Mouse (Mus musculus): ENCODE measurements at regions not wholly inside any gene's neighbourhood (a gene's known extent, or its start where the extent isn't known, plus 50 kb on each side); places are given as distances from the start of the nearest gene placed in this dataset.
"Not testable (repeated sequence)": the region's sequence is repeated elsewhere in the genome, so short reads cannot be mapped to it uniquely, and the experiment has no call there.

GRCm38 (mm10) chr14:53081024-53081711 lies 585.6 kb upstream of the Olfr1507 start:
- not testable (repeated sequence) for H3K4me2 ChIP-seq; H3K4me1 ChIP-seq (replicated peaks); H3K27ac ChIP-seq; H3K27me3 ChIP-seq; H3K4me3 ChIP-seq (replicated peaks); H3K9ac ChIP-seq (replicated peaks); H3K36me3 ChIP-seq; ATAC-seq (ENCODE audit: insufficient number of reproducible peaks, insufficient read depth, low FRiP score, low TSS enrichment, low read depth); H3K9me3 ChIP-seq
- no CpG with 5 or more reads among the region's 2 CpGs for WGBS

DNA sequence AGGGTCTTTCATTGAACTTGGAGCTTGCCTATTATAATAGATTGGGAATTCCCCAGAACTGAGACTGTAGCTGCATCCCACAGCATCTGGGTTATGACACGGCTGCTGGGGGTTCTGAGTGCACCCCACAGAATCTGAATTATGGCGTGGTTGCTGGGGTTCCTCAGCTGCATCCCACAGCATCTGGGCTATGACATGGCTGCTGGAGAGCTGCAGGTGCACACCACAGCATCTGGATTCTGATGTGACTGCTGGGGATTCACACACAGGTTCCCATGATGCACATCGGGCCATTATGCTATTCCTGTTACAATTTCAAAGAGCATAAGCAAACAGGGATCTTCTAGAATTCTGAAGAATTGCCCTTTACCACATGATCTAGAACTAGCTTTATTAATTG lies 585.0 kb upstream of the Olfr1507 start:
- not testable (repeated sequence) for H3K4me3 ChIP-seq (replicated peaks); ATAC-seq (ENCODE audit: insufficient number of reproducible peaks, insufficient read depth, low FRiP score, low TSS enrichment, low read depth); H3K27ac ChIP-seq; H3K36me3 ChIP-seq; H3K27me3 ChIP-seq; H3K9me3 ChIP-seq; H3K4me1 ChIP-seq (replicated peaks); H3K9ac ChIP-seq (replicated peaks); H3K4me2 ChIP-seq
- WGBS, result 68% methylated on average over 3 of the region's 3 CpGs

DNA sequence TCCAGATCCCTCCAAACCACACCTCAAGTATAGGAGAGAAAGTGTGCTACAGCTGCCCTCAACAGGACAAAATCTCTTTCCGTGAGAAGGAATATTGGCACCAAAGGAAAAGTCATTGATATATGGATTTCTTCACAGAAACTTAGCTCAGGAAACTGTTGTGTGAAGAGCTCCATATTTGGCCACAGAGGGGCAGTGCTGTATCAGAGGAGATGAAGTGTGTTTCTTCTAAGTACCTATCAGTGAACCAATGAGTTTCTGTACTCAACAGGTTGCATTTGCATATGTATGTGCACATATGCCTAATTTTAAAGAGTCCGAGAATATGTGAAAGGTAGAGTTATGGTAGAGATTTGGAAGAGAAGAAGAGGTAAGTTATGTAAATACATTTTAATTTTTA lies 580.4 kb upstream of the Olfr1507 start:
- H3K4me3 ChIP-seq (replicated peaks); ATAC-seq (ENCODE audit: insufficient number of reproducible peaks, insufficient read depth, low FRiP score, low TSS enrichment, low read depth); H3K9me3 ChIP-seq; H3K27me3 ChIP-seq; H3K4me1 ChIP-seq (replicated peaks); H3K4me2 ChIP-seq; H3K9ac ChIP-seq (replicated peaks); H3K27ac ChIP-seq; H3K36me3 ChIP-seq: not testable (repeated sequence)
- WGBS, result 90% methylated on average over 2 of the region's 2 CpGs

GRCm38 (mm10) chr14:53073126-53073525 lies 577.6 kb upstream of the Olfr1507 start:
- not testable (repeated sequence) for H3K27ac ChIP-seq; H3K9ac ChIP-seq (replicated peaks); H3K4me2 ChIP-seq; H3K9me3 ChIP-seq; H3K4me3 ChIP-seq (replicated peaks); H3K4me1 ChIP-seq (replicated peaks); H3K36me3 ChIP-seq; H3K27me3 ChIP-seq; ATAC-seq (ENCODE audit: insufficient number of reproducible peaks, insufficient read depth, low FRiP score, low TSS enrichment, low read depth)
- 81% methylated on average over 5 of the region's 6 CpGs for WGBS

DNA sequence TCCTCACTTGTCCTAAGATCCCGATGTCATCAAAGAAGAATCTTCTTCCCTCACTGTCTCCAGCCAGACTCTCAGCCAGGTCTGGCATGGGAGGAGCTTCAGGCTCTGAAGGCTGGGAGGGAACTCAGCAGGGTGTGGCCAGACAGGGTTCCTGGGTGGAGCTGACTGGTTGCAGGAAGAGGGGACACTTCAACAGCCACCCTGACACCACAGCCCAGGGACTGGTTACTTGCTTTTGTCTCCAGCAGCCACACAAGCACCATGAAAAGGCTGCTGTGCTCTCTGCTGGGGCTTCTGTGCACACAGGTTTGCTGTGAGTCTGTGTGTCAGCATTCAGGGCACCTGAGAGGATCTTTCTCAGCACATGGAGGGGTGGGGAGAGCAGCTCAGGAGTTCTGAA lies 577.0 kb upstream of the Olfr1507 start:
- WGBS, result no CpG with 5 or more reads among the region's 1 CpGs
- not testable (repeated sequence) for H3K27ac ChIP-seq; H3K4me2 ChIP-seq; ATAC-seq (ENCODE audit: insufficient number of reproducible peaks, insufficient read depth, low FRiP score, low TSS enrichment, low read depth); H3K36me3 ChIP-seq; H3K27me3 ChIP-seq; H3K4me3 ChIP-seq (replicated peaks); H3K9me3 ChIP-seq; H3K9ac ChIP-seq (replicated peaks); H3K4me1 ChIP-seq (replicated peaks)

DNA sequence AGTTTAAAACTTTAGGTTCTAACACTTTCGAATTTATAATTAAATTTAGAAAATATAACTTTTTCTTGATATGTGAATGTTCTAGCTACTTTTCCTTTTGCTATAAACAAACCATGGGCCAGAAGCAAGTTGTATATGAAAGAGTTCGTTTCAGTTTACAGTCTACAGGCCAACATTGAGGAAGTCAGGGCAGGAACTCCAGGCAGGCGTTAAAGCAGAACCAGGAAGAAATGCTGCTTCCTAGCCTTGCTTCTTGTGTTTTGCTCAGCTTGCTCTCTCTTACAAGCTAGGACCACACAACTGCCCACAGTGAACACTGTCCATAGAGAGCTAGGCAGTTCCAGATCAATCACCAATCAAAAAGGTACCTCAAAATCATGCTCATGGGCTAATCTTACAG lies 558.9 kb upstream of the Olfr1507 start:
- not testable (repeated sequence) for H3K9me3 ChIP-seq; H3K36me3 ChIP-seq; H3K27ac ChIP-seq; H3K27me3 ChIP-seq; H3K4me3 ChIP-seq (replicated peaks); ATAC-seq (ENCODE audit: insufficient number of reproducible peaks, insufficient read depth, low FRiP score, low TSS enrichment, low read depth); H3K9ac ChIP-seq (replicated peaks); H3K4me2 ChIP-seq; H3K4me1 ChIP-seq (replicated peaks)
- WGBS, result 75% methylated on average over 1 of the region's 3 CpGs

GRCm38 (mm10) chr14:53053465-53054123 lies 558.0 kb upstream of the Olfr1507 start:
- not testable (repeated sequence) for ATAC-seq (ENCODE audit: insufficient number of reproducible peaks, insufficient read depth, low FRiP score, low TSS enrichment, low read depth); H3K36me3 ChIP-seq; H3K9ac ChIP-seq (replicated peaks); H3K4me2 ChIP-seq; H3K9me3 ChIP-seq; H3K4me1 ChIP-seq (replicated peaks); H3K27ac ChIP-seq; H3K27me3 ChIP-seq; H3K4me3 ChIP-seq (replicated peaks)
- WGBS, result 75% methylated on average over 1 of the region's 3 CpGs

GRCm38 (mm10) chr14:53047683-53048082 lies 552.1 kb upstream of the Olfr1507 start:
- H3K27ac ChIP-seq; H3K36me3 ChIP-seq; H3K4me2 ChIP-seq; H3K9me3 ChIP-seq; H3K27me3 ChIP-seq; H3K4me3 ChIP-seq (replicated peaks); H3K9ac ChIP-seq (replicated peaks); H3K4me1 ChIP-seq (replicated peaks); ATAC-seq (ENCODE audit: insufficient number of reproducible peaks, insufficient read depth, low FRiP score, low TSS enrichment, low read depth): not testable (repeated sequence)
- WGBS, result 90% methylated on average over 2 of the region's 3 CpGs

DNA sequence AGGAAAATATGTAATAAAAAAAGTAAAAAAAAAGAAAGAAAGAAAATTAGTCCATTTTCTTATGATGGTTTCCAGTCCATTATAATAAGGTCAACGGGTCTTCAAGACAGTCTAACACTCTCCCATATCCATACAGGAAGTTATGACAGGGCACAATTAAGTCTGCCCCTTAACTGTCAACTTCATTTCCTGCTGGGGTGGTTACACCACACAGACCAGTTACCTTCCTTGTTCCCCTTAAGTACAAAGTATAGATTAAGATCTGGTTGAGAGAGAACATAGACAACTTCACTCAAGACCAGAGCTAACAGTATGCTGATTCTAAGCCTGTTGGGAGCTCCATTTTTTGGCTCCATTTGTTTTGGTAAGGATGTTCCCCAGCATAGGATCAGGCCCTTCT lies 551.4 kb upstream of the Olfr1507 start:
- H3K4me2 ChIP-seq; H3K4me3 ChIP-seq (replicated peaks); ATAC-seq (ENCODE audit: insufficient number of reproducible peaks, insufficient read depth, low FRiP score, low TSS enrichment, low read depth); H3K36me3 ChIP-seq; H3K27ac ChIP-seq; H3K4me1 ChIP-seq (replicated peaks); H3K9me3 ChIP-seq; H3K9ac ChIP-seq (replicated peaks); H3K27me3 ChIP-seq: not testable (repeated sequence)
- 69% methylated on average over 1 of the region's 1 CpGs for WGBS

GRCm38 (mm10) chr14:53045331-53045730 lies 549.8 kb upstream of the Olfr1507 start:
- not testable (repeated sequence) for H3K27ac ChIP-seq; H3K4me2 ChIP-seq; H3K27me3 ChIP-seq; H3K4me3 ChIP-seq (replicated peaks); H3K9me3 ChIP-seq; H3K9ac ChIP-seq (replicated peaks); H3K4me1 ChIP-seq (replicated peaks); ATAC-seq (ENCODE audit: insufficient number of reproducible peaks, insufficient read depth, low FRiP score, low TSS enrichment, low read depth); H3K36me3 ChIP-seq
- WGBS, result 78% methylated on average over 3 of the region's 3 CpGs

- not testable (repeated sequence) for H3K9me3 ChIP-seq; ATAC-seq (ENCODE audit: insufficient number of reproducible peaks, insufficient read depth, low FRiP score, low TSS enrichment, low read depth); H3K27ac ChIP-seq; H3K4me1 ChIP-seq (replicated peaks); H3K9ac ChIP-seq (replicated peaks); H3K4me2 ChIP-seq; H3K4me3 ChIP-seq (replicated peaks); H3K27me3 ChIP-seq; H3K36me3 ChIP-seq
- 81% methylated on average over 4 of the region's 4 CpGs for WGBS
Measured at GRCm38 (mm10) chr14:53044101-53044500, 548.6 kb upstream of the Olfr1507 start.

GRCm38 (mm10) chr14:53042016-53042415 lies 546.5 kb upstream of the Olfr1507 start:
- not testable (repeated sequence) for H3K36me3 ChIP-seq; H3K4me2 ChIP-seq; H3K4me3 ChIP-seq (replicated peaks); H3K4me1 ChIP-seq (replicated peaks); H3K9me3 ChIP-seq; ATAC-seq (ENCODE audit: insufficient number of reproducible peaks, insufficient read depth, low FRiP score, low TSS enrichment, low read depth); H3K27me3 ChIP-seq; H3K27ac ChIP-seq; H3K9ac ChIP-seq (replicated peaks)
- WGBS, result 29% methylated on average over 3 of the region's 3 CpGs
